Mouse (Mus musculus) left cerebral cortex, postnatal 36 days (tissue): ENCODE measurements around the gene Prkg2. TPM values are rescaled to one million over a fixed set of nuclear protein-coding genes. Genes with fewer than 3 reads are reported as not detected.

Experiments
- DNase-seq, 2 experiments: peaks; one replicate each; pipeline ENCODE4 v3.0.0; 2021 to 2022; ENCODE audit warnings: low spot score in 2 of 2, mixed read lengths in 1 of 2
- intact Hi-C: fragments of 180-260 bp; cut with DNase I; formaldehyde crosslinking; loops from one replicate; pipeline ENCODE4 v1.15.1; 2025
- total RNA-seq, 2 experiments: library from RNA; stranded (reverse); gene quantifications; 2 replicates each; pipeline ENCODE4 v1.2.3; 2021

Gene Prkg2
- total RNA-seq, 2 experiments from 2014 or later, result 10.6 to 16.1 TPM

- intact Hi-C loops, result no loop called here
Observed at GRCm38 (mm10) chr5:98985077-98985476, 52.1 kb downstream of the Prkg2 start.

GRCm38 (mm10) chr5:98981304-98981703 lies 55.8 kb downstream of the Prkg2 start:
- intact Hi-C loops, result no loop called here
- DNase-seq, result no peak

More at GRCm38 (mm10) chr5:98985077-98985476, 52.1 kb downstream of the Prkg2 start:
- no peak for DNase-seq

DNA sequence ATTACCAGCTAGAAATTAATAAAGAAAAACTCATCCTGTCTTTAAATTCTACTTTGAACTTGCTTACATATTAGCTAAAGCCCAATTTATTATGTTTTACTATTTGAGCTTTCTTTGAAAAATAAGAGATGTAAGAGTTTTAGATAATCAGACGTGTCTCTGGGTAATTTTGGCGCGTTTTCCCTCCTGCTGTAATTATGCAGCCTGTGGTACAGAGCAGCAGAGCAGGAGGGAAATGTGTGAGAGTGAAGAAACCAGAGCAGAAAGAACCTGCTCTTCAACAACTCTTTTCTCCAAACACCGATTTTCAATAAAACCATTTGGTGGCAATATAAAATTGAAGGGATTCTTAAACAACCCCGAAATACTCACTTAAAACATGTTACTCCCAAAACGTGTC lies 58.8 kb downstream of the Prkg2 start:
- intact Hi-C loops, result no loop called here
- DNase-seq, result no peak

DNA sequence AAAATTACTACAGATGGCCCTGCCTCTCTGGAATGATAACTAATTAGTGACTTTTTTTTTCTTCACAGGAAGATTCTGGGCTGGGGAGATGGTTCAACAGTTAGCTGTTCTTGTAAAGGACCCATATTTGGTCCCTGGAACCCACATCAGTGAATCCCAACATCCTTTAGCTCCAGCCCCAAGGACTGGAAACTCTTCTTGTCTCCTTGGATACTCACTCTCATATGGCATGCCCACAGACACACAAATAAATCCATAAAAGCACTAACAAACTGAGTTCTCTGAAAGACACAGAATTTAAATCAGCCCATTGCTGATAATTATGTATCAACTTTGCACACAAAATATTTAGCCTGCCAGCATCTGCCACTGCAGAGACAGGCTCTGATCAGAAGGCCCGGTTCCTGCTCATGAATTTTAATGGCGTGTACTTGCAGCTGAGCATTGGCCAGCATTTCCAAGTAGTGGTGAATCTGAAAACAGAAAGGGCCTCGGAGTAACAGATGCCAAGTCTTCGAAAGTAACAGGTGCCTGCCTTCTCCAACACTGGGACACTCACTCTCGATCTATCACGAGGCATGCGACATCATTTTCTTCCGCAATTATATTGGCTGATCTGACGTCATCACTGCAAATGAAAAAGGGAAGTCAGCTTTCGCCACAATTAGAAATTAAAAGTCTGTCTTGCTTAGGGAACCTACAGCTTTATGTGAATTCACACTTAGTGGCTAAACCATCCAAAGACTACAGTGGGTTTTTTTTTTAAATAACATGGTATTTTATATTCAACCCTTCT lies 61.1 kb downstream of the Prkg2 start:
- intact Hi-C loops, result no loop called here
- peak; percentile 26 to 38 for DNase-seq

DNA sequence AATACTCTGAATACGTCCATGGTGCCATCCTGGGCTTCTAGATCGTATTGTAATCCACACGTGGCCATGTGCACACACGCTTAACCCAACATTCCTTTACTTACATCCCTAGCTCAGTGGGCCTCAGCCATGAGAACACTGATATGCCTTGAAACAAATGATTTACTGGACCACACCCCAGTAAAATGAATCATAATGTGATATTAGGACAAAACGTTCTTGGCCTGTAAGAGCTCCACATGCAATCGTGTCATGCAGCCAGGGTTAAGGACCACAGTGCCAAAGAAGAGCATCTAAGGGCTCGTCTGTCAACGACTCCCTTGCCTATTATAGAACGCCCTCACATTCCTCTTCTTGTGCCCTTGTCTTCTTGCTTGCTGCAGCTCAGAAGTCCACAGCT lies 70.5 kb downstream of the Prkg2 start:
- intact Hi-C loops, result no loop called here
- DNase-seq, result no peak

- intact Hi-C loops, result no loop called here
- no peak for DNase-seq
Observed at GRCm38 (mm10) chr5:98965139-98965538, 72.0 kb downstream of the Prkg2 start.

DNA sequence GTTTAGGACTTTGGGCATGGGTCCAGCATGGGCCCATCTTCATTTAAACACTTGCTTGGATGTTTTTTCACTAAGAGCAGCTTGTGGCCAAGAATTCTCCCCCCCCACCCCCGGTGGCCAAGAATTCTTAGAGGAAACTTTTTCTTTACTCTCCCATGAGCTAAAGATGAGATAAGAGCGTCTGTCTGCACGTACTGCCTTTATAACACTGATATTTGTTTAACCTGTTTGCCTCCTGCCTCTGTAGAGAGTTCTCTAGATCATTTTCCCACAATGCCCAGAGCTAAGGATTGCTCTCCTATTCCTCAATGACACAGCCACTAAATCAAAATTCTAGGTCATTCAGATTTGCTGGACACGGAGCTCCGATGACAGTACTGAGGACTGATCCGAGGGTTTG lies 72.8 kb downstream of the Prkg2 start:
- intact Hi-C loops, result no loop called here
- no peak for DNase-seq

DNA sequence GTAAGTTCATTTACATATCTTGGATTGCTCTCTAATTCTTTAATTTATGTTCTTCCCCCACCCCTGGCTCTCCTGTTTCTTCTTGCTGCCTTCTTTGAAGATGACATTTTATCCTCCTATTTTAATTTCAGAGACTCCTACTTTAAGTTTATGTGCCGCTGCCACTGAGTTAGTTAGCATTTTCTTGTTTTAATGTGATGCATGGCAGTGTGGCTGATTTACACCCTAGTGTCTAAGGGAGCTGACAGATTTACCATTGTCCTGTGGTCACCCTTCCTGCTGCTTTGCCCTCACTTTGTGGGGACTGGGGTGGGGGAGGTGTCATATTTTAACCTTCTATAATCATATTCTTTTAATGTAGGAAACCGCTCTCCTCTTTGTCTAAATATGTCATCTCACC lies 74.7 kb downstream of the Prkg2 start:
- intact Hi-C loops, result no loop called here
- DNase-seq, result no peak

- DNase-seq, result no peak
- intact Hi-C loops, result no loop called here
Observed at GRCm38 (mm10) chr5:98955576-98955975, 81.6 kb downstream of the Prkg2 start.

DNA sequence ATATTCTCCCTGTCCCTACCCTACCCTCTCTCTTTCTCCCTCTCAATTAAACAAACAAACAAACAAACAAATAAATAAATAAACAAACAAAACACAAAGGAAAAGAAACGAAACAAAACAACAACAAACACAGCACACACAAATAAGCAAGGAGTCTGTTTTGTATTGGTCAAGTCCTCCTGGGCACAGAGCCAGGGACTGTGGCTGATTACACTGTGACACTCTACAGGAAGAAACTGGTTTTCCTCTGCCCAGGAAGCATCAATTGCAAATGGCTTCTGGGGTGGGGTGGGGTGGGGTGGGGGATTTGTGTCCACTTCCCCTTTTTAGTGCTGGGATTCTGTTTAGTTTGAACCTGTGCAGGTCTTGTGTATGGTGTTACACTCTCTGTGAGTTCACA lies 83.8 kb downstream of the Prkg2 start:
- no peak for DNase-seq
- intact Hi-C loops, result no loop called here

DNA sequence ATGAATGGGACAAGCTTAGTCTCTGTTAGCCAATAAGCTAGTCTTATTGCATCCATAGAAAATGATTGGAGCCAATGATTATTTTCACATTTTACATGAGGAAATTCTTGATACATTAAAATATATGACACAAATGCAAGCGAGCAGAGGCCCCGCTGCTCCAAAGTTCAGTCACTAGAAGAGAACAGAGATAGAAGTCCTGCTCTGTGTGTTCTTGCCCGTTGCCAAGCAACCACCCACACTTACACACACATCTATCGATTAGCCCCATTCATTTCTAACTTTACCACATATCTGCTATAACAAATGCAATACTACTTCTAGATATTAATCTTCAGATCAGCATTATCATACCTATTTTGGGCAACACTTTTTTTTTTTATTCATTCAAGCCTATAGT lies 85.6 kb downstream of the Prkg2 start:
- intact Hi-C loops, result no loop called here
- no peak for DNase-seq

GRCm38 (mm10) chr5:98950495-98951092 lies 86.6 kb downstream of the Prkg2 start:
- DNase-seq, result no peak
- intact Hi-C loops, result no loop called here

GRCm38 (mm10) chr5:98949784-98950183 lies 87.4 kb downstream of the Prkg2 start:
- intact Hi-C loops, result loop anchor here (10.0 kb wide), 1 partner anchor 85 kb away; the partner anchor contains the start of gene Prkg2

DNA sequence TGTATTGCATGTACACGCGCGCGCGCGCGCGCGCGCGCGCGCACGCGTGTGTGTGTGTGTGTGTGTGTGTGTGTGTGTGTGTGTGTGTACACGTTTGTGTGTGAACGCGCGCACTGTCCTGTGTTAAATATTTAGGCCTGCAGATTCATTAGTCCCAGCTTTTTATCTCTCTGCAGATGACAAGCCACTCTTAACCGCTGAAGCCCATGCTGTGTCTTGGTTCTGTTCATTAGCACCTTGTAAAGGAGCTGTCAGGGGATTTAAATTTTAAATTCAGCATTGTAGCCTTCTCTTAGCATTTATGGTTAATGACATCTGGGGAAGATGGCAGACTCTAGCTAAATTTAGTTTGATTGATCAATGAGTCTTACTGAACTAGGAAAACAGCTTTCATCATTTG lies 90.5 kb downstream of the Prkg2 start:
- DNase-seq, result no peak
- intact Hi-C loops, result loop anchor here (10.0 kb wide), 1 partner anchor 88 kb away; the partner anchor contains the start of gene Prkg2

More at GRCm38 (mm10) chr5:98949784-98950183, 87.4 kb downstream of the Prkg2 start:
- DNase-seq, result no peak

GRCm38 (mm10) chr5:98946117-98946620 lies 91.0 kb downstream of the Prkg2 start:
- intact Hi-C loops, result loop anchor here (10.0 kb wide), 1 partner anchor 89 kb away; the partner anchor contains the start of gene Prkg2

DNA sequence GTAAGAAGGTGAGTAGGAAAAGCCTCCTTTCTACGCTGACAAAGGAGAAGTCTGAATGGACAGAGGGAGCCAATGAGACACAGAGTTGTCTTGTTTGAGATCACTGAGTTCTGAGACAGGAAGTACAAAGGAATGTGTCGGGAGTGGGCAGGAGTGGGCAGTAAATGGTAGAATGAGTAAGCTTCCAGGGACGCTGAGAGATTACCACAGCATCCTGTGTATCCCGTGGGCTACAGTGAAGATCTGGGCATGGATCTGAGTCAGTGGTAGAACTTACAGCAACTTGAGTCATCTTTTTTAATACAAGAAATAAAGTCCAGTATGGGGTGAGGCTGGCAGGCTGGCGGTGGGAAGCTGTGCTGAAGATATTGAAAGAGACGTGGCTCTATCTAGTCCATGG lies 93.4 kb downstream of the Prkg2 start:
- intact Hi-C loops, result loop anchor here (10.0 kb wide), 1 partner anchor 91 kb away; the partner anchor contains the start of gene Prkg2

More at GRCm38 (mm10) chr5:98946117-98946620, 91.0 kb downstream of the Prkg2 start:
- no peak for DNase-seq

DNA sequence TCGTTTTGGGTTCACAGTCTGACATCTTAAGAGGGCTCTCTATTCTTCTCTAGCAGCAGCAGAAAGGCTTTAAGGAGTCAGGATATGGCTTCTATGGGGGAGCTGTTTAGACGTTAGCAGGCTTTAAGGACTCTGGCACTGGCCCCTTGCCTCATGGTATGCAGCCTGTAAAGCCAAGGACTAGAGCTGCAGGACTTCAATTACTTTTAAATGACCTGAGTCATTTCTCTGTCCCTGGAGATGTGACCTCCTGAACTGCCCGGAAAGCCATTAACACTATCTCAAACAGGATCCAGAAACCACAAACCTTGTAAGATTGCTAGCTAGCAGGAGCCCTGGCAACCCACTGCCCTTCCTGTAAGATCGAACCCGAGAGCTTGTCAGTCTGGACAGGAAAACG lies 96.4 kb downstream of the Prkg2 start:
- intact Hi-C loops, result loop anchor here (10.0 kb wide), 1 partner anchor 94 kb away; the partner anchor contains the start of gene Prkg2
- no peak for DNase-seq

More for the DNA sequence above, 93.4 kb downstream of the Prkg2 start:
- peak; percentile 25 to 36 for DNase-seq

DNA sequence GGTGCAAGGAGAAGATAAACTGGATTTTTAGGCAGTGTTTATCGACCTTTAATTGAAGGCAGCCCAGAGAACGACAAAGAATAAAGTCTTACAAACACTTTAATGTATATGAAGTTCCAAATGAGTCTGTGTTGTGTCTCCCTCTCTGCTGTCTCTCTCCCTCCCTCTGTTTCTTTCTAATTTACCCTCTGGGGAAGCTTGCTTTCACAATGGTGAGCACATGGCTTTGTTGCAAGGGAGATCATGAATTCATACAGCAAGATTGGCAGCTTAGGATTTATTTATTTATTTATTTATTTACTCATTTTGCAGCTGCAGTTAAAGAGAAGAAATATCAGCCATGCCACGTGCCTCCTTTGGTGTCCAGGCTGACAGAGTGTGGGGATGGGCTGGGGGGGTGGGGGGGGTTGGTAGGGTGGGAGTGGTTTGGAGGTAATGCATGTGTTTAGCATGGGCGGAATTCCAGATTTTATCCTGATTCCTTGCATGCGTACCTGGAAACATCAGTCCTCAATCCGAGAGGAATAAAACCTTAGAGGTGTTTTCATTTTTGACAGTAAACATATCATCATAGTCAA lies 97.4 kb downstream of the Prkg2 start:
- intact Hi-C loops, result loop anchor here (10.0 kb wide), 1 partner anchor 95 kb away; the partner anchor contains the start of gene Prkg2
- no peak for DNase-seq

DNA sequence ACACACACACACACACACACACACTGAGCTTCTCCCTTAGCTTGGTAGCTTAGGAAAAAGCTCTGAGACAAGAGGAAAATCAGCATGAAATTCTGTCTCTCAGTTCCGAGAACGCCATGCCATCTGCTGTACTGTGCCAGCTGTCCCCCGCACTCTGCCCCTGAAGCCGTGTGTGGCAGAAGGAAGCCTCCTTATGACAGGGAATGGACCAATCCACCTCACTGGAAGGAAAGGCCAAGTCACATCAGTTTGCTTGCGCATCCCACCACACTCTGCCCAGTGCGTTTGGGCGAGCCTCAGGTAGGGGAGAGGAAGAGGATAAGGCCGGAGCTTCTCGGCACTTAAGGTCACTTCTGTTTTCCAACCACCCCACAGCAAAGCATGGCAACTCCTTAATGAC lies 98.0 kb downstream of the Prkg2 start:
- intact Hi-C loops, result no loop called here
- DNase-seq, result no peak

- intact Hi-C loops, result no loop called here
- DNase-seq, result no peak
Observed at GRCm38 (mm10) chr5:98937879-98938278, 99.3 kb downstream of the Prkg2 start.
